Mouse (Mus musculus) liver, embryonic 12.5 days (tissue): ENCODE results near the gene Wdr86. TPM values are rescaled to one million over a fixed set of nuclear protein-coding genes. Genes with fewer than 3 reads are reported as not detected.
"Not testable (repeated sequence)": the region's sequence is repeated elsewhere in the genome, so short reads cannot be mapped to it uniquely, and the experiment has no call there.

Experiments used
- ATAC-seq: fragments of 200-750 bp; cut with Nextera tagmentation; 2 replicates; pipeline ENCODE4 v1.8.0; 2017; ENCODE audit warnings: moderate number of reproducible peaks, mild to moderate bottlenecking, moderate library complexity
- H3K27ac ChIP-seq: fragments of 300-500 bp; sonication (generic); 2 replicates; pipeline ENCODE4 v1.5.1; 2016; ENCODE audit warnings: mild to moderate bottlenecking
- H3K27me3 ChIP-seq: fragments of 300-500 bp; sonication (generic); replicated peaks from 2 replicates; pipeline ENCODE4 v1.6.1; 2016; ENCODE audit warnings: mild to moderate bottlenecking, moderate library complexity
- H3K36me3 ChIP-seq: fragments of 300-500 bp; sonication (generic); 2 replicates; pipeline ENCODE4 v1.6.1; 2016; ENCODE audit warnings: mild to moderate bottlenecking, moderate library complexity
- H3K4me1 ChIP-seq: fragments of 300-500 bp; sonication (generic); 2 replicates; pipeline ENCODE4 v1.6.1; 2016
- H3K4me2 ChIP-seq: fragments of 300-500 bp; sonication (generic); 2 replicates; pipeline ENCODE4 v1.6.1; 2016; ENCODE audit warnings: mild to moderate bottlenecking, moderate library complexity
- H3K4me3 ChIP-seq: fragments of 300-500 bp; sonication (generic); 2 replicates; pipeline ENCODE4 v1.5.1; 2016; ENCODE audit warnings: mild to moderate bottlenecking, moderate library complexity
- H3K9ac ChIP-seq: fragments of 300-500 bp; sonication (generic); 2 replicates; pipeline ENCODE4 v1.6.1; 2016; ENCODE audit warnings: mild to moderate bottlenecking, moderate library complexity
- H3K9me3 ChIP-seq: fragments of 300-500 bp; sonication (generic); replicated peaks from 2 replicates; pipeline ENCODE4 v1.6.1; 2016; ENCODE audit warnings: mild to moderate bottlenecking, moderate library complexity
- WGBS: fragments of 180-500 bp; shearing (Covaris S2); methylation state at CpG from one replicate; pipeline ENCODE4 v1.1.7; 2016; ENCODE audit not compliant: insufficient replicate concordance; 5-methylcytosine and 5-hydroxymethylcytosine counted together
- polyA plus RNA-seq: library from polyadenylated mRNA; unstranded; fragments of >200 nt; fragmentation: Nextera tagmentation; extraction: Ambion mirVana; gene quantifications from 2 replicates; pipeline ENCODE4 v1.2.1, GENCODE M21; 2016

The Wdr86 gene
- polyA plus RNA-seq, result 3.5 and 3.9 TPM in 2 replicates

GRCm38 (mm10) chr5:24730488-24730871, at the start of gene Wdr86:
TSS of gene Wdr86 (minus strand) at chr5:24730727.
- Histone ChIP-seq H3K9ac (peak within 1 kb of the TSS; percentile 42; the same call in 1 of the 2 replicates), H3K36me3 (no peaks in the 10 kb centered on the region), H3K9me3 (no peaks in the 10 kb centered on the region), H3K27ac (no peak within 1 kb of the TSS), H3K4me3 (peak within 1 kb of the TSS; percentile 50), H3K27me3 (peaks cover 56% of the 10 kb centered on the region), H3K4me2 (peak within 1 kb of the TSS; percentile 64), H3K4me1 (peaks cover 43% of the 10 kb centered on the region)
- ATAC-seq, result no peak
- WGBS, result under 1% methylated on average over 23 of the region's 23 CpGs

GRCm38 (mm10) chr5:24779881-24780512, 49.5 kb upstream of the Wdr86 start:
- Histone ChIP-seq H3K4me1 (no peaks in the 10 kb centered on the region), H3K27ac (no peak overlapping the region), H3K4me2 (no peak overlapping the region), H3K36me3 (no peaks in the 10 kb centered on the region), H3K9me3 (no peaks in the 10 kb centered on the region; the same call in 1 of the 2 replicates), H3K9ac (no peak overlapping the region), H3K4me3 (no peak overlapping the region), H3K27me3 (peaks cover 29% of the 10 kb centered on the region)
- no peak for ATAC-seq
- 38% methylated on average over 15 of the region's 15 CpGs for WGBS

GRCm38 (mm10) chr5:24779321-24779720, 48.8 kb upstream of the Wdr86 start:
- Histone ChIP-seq H3K27me3 (peaks cover 29% of the 10 kb centered on the region), H3K9ac (no peak overlapping the region), H3K4me3 (no peak overlapping the region), H3K4me1 (no peaks in the 10 kb centered on the region), H3K27ac (no peak overlapping the region), H3K36me3 (no peaks in the 10 kb centered on the region), H3K9me3 (no peaks in the 10 kb centered on the region; the same call in 1 of the 2 replicates), H3K4me2 (no peak overlapping the region)
- no peak for ATAC-seq

GRCm38 (mm10) chr5:24778843-24779140, 48.3 kb upstream of the Wdr86 start:
- H3K36me3 ChIP-seq, result no peaks in the 10 kb centered on the region
- no peaks in the 10 kb centered on the region for H3K4me1 ChIP-seq
- no peak overlapping the region for H3K27ac ChIP-seq
- no peak overlapping the region for H3K4me2 ChIP-seq
- WGBS, result 35% methylated on average over 13 of the region's 13 CpGs
- no peak overlapping the region for H3K9ac ChIP-seq
- H3K9me3 ChIP-seq, result no peaks in the 10 kb centered on the region; the same call in 1 of the 2 replicates
- H3K4me3 ChIP-seq, result no peak overlapping the region
- H3K27me3 ChIP-seq, result peaks cover 29% of the 10 kb centered on the region
- no peak for ATAC-seq

- Histone ChIP-seq H3K36me3 (no peaks in the 10 kb centered on the region), H3K4me1 (no peaks in the 10 kb centered on the region), H3K9me3 (no peaks in the 10 kb centered on the region; the same call in 1 of the 2 replicates), H3K27ac (no peak overlapping the region), H3K4me2 (no peak overlapping the region), H3K27me3 (peaks cover 29% of the 10 kb centered on the region), H3K9ac (no peak overlapping the region), H3K4me3 (no peak overlapping the region)
- no peak for ATAC-seq
- 42% methylated on average over 17 of the region's 17 CpGs for WGBS
Measured at GRCm38 (mm10) chr5:24778082-24778842, 47.7 kb upstream of the Wdr86 start.

GRCm38 (mm10) chr5:24776681-24777080, 46.2 kb upstream of the Wdr86 start:
- no peaks in the 10 kb centered on the region; the same call in 1 of the 2 replicates for H3K9me3 ChIP-seq
- 50% methylated on average over 4 of the region's 4 CpGs for WGBS
- H3K4me3 ChIP-seq, result no peak overlapping the region
- H3K36me3 ChIP-seq, result no peaks in the 10 kb centered on the region
- H3K27ac ChIP-seq, result no peak overlapping the region
- H3K27me3 ChIP-seq, result peaks cover 29% of the 10 kb centered on the region
- no peak overlapping the region for H3K4me2 ChIP-seq
- H3K4me1 ChIP-seq, result no peaks in the 10 kb centered on the region
- ATAC-seq, result no peak
- no peak overlapping the region for H3K9ac ChIP-seq

- not testable (repeated sequence) for H3K4me2 ChIP-seq, H3K27ac ChIP-seq, H3K4me3 ChIP-seq, H3K9me3 ChIP-seq, H3K9ac ChIP-seq, H3K4me1 ChIP-seq, H3K36me3 ChIP-seq, ATAC-seq
- H3K27me3 ChIP-seq, result peaks cover 24% of the 10 kb centered on the region
- 85% methylated on average over 16 of the region's 16 CpGs for whole genome bisulfite sequencing
Measured at GRCm38 (mm10) chr5:24774549-24774948, 44.0 kb upstream of the Wdr86 start.

GRCm38 (mm10) chr5:24757816-24758215, 27.3 kb upstream of the Wdr86 start, which contains the start of gene Crygn:
TSS of gene Crygn (minus strand) at chr5:24758008.
- Histone ChIP-seq H3K27ac (no peak within 1 kb of the TSS), H3K4me1 (0 out of 2 replicates have a peak, but pooled peaks cover 7% of the 10 kb centered on the region), H3K4me2 (no peak within 1 kb of the TSS), H3K27me3 (peaks cover 24% of the 10 kb centered on the region), H3K9me3 (no peaks in the 10 kb centered on the region), H3K4me3 (no peak within 1 kb of the TSS), H3K36me3 (no peaks in the 10 kb centered on the region), H3K9ac (no peak within 1 kb of the TSS)
- ATAC-seq, result no peak
- WGBS, result 56% methylated on average over 18 of the region's 18 CpGs

GRCm38 (mm10) chr5:24756931-24757330, 26.4 kb upstream of the Wdr86 start:
- no peak overlapping the region for H3K9ac ChIP-seq
- H3K9me3 ChIP-seq, result no peaks in the 10 kb centered on the region
- 57% methylated on average over 3 of the region's 3 CpGs for WGBS
- ATAC-seq, result no peak
- no peak overlapping the region for H3K4me3 ChIP-seq
- no peaks in the 10 kb centered on the region for H3K36me3 ChIP-seq
- peaks cover 12% of the 10 kb centered on the region for H3K4me1 ChIP-seq
- no peak overlapping the region for H3K4me2 ChIP-seq
- H3K27me3 ChIP-seq, result peaks cover 30% of the 10 kb centered on the region
- no peak overlapping the region for H3K27ac ChIP-seq

GRCm38 (mm10) chr5:24752175-24752498, 21.6 kb upstream of the Wdr86 start:
- Histone ChIP-seq H3K4me3 (no peak overlapping the region), H3K27me3 (peaks cover 27% of the 10 kb centered on the region), H3K4me2 (peak overlapping the region; percentile 93), H3K36me3 (no peaks in the 10 kb centered on the region), H3K27ac (0 out of 2 replicates have a peak overlapping the region, but pooled peaks have one; percentile 66), H3K9me3 (no peaks in the 10 kb centered on the region), H3K9ac (0 out of 2 replicates have a peak overlapping the region, but pooled peaks have one; percentile 71), H3K4me1 (peaks cover 33% of the 10 kb centered on the region)
- ATAC-seq, result peak; percentile 9; the same call in 1 of the 2 replicates
- 4% methylated on average over 2 of the region's 2 CpGs for WGBS

- H3K9ac ChIP-seq, result peak overlapping the region; percentile 71
- peak overlapping the region; percentile 66 for H3K27ac ChIP-seq
- peaks cover 38% of the 10 kb centered on the region for H3K4me1 ChIP-seq
- ATAC-seq, result peak; percentile 31
- H3K4me2 ChIP-seq, result peak overlapping the region; percentile 93
- H3K36me3 ChIP-seq, result no peaks in the 10 kb centered on the region
- H3K9me3 ChIP-seq, result no peaks in the 10 kb centered on the region
- peaks cover 23% of the 10 kb centered on the region; the same call in 1 of the 2 replicates for H3K27me3 ChIP-seq
- H3K4me3 ChIP-seq, result peak overlapping the region; percentile 63
- WGBS, result 5% methylated on average over 25 of the region's 25 CpGs
Measured at GRCm38 (mm10) chr5:24751305-24752174, 21.0 kb upstream of the Wdr86 start.
